Mouse (Mus musculus): Measurements from ENCODE around the gene Stard13.

Gene Stard13

DNA sequence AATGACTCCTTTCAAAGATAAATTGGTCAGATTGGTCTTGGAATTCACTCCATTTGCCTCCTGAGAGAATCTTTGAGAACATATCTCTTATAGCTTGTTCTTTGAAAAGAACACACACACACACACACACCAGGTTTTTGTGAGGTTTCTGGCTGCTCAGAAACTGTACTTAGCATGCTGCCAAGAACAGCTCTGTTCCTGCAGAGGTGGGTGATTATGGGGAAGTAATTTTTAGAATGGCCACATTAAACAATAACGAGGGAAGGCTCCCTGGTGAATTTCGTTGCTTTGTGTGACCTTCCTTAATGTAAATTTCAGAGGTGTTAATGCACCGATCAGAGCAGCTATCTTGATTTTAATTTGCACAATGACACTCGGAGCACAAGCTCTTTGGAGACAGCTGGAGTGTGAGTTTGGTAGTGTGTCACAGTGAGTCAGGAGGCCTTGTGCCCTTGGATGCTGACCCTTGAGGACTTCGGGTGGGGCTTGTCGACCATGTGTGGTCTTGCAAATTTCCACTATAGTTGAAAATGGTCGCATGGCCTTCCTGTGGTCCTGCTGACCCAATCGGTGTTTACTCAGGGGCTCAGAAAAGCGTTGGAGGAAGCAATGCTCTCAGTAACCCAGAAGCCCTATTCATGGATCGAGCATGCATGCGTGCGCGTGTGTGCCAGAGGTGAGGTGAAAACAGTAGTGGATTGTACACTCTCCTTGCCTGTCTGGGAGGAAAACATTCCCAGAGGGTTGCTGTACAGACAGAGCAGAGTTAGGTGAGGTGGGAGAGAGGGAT is 213.4 kb downstream of the Stard13 start:
- no peak for DNase-seq (ENCODE audit: low spot score in 2 of 2)

GRCm38 (mm10) chr5:151018959-151019358 is 214.7 kb downstream of the Stard13 start:
- DNase-seq (ENCODE audit: low spot score in 2 of 2), result no peak

DNA sequence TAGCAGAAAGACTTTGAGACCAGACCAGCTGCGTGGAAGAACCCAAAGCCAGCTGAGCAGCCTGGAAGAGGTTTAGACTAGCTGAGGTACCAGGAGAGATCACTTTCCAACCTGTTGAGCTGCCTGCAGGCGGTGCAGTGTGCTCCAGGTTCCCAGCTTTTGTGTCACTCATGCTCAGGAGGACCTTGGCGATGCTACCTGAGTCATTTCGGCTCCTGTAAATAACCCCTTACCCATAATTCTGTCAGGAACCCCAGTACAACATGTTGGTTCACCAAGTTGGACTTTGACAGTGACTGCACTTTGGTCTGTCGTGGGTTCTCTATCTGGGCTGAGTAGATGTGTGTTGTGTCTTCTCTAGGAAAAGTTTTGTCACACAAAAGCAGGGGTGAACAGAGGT is 215.2 kb downstream of the Stard13 start:
- no peak for DNase-seq (ENCODE audit: low spot score in 2 of 2)

DNA sequence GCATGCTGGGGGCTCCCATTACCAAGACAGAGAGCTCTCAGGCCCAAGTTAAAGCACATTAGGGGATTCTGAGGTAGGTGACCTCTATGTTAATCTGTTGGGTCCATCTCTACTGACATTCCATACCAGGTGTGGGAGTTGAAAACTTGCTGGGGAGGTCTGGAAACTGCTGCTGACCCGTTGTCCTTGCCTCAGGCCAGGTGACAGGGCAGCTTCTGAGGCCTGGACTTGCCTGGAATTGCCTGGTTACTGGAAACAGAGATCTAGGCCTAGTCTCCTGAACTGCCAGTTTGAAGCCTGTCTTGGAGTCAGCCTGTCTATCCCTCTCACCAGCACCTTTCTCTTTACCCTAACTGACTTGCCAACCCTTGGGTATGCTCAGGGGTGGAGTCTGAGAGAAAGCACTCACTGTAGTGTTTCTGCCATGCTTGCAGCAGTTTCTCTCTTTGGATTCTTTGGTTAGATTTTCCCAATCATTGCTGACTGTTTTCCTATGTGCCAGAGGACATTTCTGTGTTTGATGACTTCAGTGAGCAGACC is 229.3 kb downstream of the Stard13 start:
- DNase-seq (ENCODE audit: low spot score in 2 of 2), result no peak

- no peak for DNase-seq (ENCODE audit: low spot score in 2 of 2)
These were observed 231.6 kb downstream of the Stard13 start for GRCm38 (mm10) chr5:151002051-151002450.

GRCm38 (mm10) chr5:151001111-151001510 is 232.5 kb downstream of the Stard13 start:
- DNase-seq (ENCODE audit: low spot score in 2 of 2), result no peak

DNA sequence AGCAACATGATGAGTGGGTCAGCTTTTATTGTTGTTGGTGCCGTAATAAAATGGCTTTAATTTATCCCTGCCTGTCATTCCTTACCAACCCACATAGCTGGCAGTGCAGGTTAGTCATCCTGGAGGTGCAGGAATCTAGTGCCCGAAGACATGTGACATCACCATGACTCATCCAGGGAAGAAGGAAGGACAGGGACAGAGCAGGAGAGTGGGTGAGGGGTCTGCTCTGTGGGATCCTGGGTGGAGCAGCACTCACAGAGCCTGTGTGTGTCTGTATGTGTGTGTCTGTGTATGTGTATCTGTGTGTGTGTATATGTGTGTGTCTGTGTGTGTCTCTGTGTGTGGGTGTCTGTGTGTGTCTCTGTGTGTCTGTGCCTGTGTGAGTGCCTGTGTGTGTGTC is 237.1 kb downstream of the Stard13 start:
- no peak for DNase-seq (ENCODE audit: low spot score in 2 of 2)

DNA sequence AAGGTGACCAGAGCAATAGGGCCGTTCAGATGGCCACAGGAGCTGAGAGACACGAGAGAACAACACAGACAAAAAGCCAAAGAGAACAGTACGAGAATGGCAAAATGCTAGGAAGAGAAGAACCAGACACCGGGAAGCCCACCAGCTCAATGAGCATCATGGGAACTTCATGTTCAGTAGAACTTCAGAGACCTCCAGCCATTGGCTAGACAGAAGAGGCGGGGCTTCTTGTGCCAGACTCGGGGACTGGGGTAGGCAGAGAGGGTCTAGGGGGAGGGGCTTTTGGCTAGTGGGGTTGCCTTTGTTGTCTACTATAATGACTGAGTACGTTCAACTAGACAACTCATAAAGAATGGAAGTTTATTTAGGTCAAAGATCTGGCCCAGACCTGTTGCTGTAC is 239.5 kb downstream of the Stard13 start:
- DNase-seq (ENCODE audit: low spot score in 2 of 2), result no peak

Data from frontal cortex, postnatal 10 days (tissue).